Mouse (Mus musculus) cerebellum, postnatal 36 days (tissue): ENCODE measurements around the gene AI481877.
"Not testable (repeated sequence)": the region's sequence is repeated elsewhere in the genome, so short reads cannot be mapped to it uniquely, and the experiment has no call there.

ENCODE experiments used
- DNase-seq, 2 experiments: peaks; one replicate each; pipeline ENCODE4 v3.0.0; 2021 to 2022; ENCODE audit warnings: mixed read lengths in 2 of 2

AI481877 gene

GRCm38 (mm10) chr4:59138507-59139033 lies at the start of gene AI481877:
Gene AI481877 (minus strand): TSS chr4:59138983.
- DNase-seq: not testable (repeated sequence)

DNA sequence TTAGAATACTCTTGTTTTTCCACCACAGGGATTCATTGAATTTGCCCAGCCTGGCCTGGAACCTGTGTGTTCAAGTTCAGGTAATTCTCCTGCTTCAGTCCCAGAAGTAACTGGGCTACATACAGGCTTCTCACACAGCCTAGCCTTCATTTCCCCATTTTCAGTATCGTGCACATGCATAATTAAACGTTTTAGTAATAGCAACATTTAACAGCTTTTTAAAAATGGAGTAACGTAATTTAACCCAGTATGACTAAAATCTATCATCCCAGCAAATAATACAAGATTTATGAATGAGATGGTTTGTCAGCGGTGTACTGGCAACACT lies 49.7 kb upstream of the AI481877 start:
- DNase-seq: no peak

DNA sequence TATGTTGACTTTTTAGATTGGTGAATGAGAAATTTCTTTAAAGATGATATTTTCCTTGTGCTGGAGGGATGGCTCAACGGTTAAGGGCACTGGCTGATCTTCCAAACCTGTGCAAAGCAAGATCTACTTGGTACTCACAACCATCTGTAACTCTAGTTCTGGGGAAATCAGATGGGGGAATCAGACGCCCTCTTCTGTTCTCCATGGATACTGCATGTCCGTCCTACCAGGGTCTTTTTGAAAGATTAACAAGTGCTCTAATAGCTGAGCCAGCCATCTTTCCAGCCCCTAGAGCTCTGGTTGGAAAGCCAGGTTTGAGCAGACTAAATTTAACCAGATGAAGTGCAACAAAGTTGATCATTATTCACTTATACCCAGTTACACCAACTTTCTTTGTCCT lies 48.5 kb upstream of the AI481877 start:
- peak in 1 of 2 experiments; percentile 13 for DNase-seq

- DNase-seq: no peak
Measured at GRCm38 (mm10) chr4:59185671-59186070, 46.9 kb upstream of the AI481877 start.

DNA sequence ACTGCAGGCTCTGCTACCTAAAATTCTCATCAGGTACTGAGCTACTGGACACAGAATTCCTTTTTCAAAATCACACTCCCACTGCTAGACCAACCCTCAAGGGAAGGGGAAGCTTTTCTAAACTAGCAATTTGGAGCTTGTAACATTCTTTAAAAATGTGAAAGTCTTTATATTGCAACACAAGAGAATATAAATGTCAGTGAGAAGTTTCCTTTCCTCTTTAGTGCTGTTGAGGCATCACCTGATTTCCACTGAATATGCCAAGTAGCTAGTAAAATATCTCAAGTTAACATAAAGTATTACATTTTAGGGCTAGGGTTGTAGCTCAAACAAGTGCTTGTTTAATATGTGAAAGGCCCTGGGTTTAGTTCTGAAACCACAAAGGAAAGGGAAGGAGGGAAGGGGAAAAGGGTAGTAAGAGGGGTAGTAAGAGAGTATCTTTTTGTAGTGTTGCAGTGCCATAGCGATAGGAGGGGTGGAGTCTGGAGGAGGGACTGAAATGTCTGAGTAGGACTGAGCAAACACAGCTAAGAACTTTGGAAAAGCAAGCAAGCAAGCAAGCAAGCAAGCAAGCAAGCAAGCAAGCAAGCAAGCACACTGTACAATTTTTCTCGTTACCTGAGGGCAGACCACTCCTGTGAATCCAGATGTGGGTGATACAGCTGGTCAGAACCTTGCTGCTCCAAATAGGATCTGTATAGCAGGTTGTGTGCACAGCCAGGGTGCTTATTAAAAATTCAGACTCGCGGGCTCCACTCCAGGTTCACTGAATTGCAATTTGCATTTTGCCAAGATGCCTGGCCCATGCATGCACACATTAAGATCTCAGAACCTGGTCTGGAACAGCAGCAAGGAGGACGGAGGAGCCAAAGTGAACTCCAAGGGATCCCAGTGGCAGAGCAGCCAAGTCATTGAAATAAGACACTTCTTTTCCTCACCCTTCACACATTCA lies 42.8 kb upstream of the AI481877 start:
- no peak for DNase-seq

DNA sequence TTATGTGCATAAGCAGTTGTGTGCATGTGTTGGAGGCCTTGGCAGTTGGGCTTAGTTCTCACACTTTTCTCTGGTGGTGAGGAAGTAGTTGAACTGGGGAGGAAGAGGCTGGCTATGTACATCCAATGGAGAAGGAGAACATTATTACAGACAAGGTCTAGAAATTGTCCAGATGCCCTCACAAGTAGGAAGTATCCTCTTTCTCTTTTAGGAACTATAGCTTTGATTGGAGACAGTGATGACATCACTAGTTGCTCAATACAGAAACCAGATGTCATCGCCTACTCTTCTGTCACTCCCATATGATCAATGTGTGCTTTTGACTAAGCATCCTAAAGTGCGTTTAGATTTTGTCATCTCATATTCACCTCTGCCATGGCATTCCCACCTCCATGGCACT lies 38.8 kb upstream of the AI481877 start:
- no peak for DNase-seq

DNA sequence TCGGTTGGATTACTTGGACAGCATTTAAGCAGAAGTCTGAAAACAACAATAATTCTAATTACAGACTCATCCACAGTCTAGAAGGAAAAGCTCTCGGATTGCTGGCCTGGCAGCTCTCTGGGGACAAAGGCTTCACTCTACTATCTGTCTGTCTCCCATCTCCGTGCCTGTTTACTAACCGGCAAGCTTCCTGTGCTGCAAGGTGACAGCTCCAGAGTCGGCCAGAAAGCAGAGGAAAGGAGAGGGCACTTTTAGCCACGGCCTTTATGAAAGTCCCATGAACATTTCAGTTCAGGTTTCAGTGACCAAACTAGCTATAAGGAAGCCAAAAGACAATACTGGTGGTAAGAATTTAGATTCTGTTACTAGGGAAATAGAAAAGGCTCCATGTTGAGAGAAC lies 37.1 kb upstream of the AI481877 start:
- DNase-seq: no peak

- no peak for DNase-seq
Measured at GRCm38 (mm10) chr4:59175003-59175402, 36.2 kb upstream of the AI481877 start.

DNA sequence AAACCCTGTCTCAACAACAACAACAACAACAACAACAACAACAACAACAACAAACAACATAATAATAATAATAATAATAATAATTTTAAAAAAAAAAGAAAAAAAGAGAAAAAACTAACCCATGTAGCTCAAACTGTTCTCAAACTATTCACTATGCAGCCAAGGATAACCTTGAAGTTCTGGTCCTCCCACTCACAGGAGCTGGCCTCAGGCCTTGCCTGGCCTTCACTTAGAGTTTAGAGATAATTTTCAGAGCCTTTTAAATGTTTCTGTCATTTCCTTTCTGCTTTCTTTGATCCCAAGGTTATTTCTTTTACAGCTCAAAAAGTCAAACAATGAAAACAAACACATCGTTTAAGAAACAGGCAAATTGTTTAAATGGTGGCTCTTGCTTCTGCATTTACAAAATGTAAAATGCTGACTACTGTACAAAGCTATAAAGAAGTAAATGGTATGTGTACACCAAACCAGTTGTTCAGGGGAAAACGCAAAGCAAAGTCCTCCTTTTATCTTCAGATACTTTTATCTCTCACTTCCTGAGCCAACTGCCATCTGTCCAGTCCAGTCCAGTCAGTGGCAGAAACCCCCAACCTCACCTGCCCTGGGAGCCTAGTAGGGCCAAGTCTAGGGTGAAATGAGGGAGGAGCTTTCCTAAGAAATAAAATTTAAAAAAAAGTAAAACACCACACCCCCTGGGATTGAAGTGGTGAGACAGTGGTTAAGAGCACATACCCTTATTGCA lies 34.6 kb upstream of the AI481877 start:
- DNase-seq: no peak

DNA sequence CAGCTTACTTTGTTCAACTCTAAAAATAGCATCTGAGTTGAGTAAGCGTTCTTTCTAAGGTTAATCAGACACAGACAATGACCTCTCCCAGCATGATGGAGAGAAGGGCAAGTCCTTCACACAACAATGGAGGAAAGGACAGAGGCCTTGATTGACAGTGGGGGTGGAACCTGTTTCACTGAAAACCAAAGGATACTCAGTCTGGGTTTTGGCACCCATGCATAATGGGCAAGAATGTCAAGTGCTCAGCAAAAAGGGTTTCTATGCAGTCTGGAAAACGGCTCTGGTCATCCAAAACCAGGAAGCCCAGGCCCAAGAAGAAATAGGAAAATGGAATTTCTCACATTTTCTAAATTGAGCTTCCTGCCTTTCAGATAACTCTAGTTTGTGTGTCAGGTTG lies 33.8 kb upstream of the AI481877 start:
- no peak for DNase-seq

- DNase-seq: no peak
Measured at GRCm38 (mm10) chr4:59169981-59170380, 31.2 kb upstream of the AI481877 start.

DNA sequence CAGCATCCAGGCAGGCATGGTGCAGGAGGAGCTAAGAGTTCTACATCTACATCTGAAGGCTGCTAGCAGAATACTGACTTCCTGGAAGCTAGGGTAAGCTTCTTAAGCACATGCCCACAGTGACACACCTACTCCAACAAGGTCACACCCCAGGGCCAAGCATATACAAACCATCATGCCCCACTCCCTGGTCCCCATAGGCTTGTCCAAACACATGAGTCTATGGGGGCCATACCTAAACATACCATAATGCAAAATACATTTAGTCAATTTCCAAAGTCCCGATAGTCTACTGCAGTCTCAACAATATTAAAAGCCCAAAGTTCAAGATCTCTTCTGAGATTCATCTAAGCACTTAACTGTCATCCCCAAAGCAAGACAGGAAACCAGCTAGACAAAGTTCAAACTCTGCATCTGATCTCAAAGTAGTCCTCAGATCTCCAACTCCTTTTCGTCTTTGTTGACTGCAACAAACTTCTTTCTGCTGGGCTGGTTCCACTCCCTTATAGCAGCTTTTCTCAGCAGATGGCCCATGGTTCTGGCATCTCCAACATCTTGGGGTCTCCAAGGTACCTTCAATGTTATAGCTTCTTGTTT lies 28.6 kb upstream of the AI481877 start:
- no peak for DNase-seq

DNA sequence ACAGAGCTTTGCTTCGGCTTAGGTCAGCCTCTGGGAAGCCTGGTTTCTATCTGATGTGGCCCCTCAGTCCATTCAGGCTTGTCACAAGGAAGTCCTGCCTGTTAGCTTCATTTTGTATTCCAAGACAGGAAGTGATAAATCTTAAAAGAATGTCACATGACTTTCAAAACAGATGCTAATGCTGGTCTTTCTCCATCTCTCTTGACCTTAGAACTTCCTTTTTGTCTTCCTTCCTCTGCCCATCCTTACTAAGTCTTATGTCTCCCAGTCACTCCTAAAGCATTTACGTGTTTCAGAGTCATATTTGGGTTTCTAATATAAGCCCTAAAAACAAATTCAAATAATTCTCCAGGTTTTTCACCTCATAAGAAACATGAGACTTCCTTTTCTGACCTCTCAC lies 25.3 kb upstream of the AI481877 start:
- no peak for DNase-seq

DNA sequence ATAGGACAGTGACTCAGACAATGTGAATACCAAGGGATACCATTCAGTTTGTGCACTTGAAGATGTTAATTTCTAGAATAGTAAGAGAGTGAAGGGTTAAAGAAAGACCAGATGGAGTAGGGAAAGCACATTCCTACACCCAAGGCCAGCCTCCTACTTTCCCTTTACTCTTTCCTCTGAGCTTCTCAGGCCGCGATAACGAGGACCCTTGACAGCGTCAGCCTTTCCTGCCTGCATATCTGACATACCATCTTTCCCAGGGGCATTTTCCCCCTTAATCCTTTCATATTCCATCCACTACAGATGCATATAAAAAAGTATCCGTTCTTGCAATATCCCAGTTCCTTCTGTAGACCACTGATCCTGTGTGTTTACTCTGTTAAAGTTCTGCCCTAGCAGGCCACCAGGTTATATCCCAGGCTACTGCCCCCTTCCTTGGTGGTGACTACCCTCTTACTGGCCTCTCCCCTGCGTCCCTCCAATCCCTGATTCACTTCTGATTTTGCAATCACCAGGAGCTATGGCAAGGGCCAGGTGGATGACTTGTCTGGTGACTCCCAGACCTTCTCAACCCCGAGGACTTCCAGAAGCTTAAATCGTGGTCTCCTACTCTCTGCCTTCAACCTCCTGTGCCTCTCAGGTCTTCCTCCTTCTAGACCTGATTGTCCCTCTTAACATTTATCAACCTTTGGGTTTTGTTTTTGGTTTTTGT lies 22.3 kb upstream of the AI481877 start:
- DNase-seq: no peak

GRCm38 (mm10) chr4:59160289-59160688 lies 21.5 kb upstream of the AI481877 start:
- no peak for DNase-seq

DNA sequence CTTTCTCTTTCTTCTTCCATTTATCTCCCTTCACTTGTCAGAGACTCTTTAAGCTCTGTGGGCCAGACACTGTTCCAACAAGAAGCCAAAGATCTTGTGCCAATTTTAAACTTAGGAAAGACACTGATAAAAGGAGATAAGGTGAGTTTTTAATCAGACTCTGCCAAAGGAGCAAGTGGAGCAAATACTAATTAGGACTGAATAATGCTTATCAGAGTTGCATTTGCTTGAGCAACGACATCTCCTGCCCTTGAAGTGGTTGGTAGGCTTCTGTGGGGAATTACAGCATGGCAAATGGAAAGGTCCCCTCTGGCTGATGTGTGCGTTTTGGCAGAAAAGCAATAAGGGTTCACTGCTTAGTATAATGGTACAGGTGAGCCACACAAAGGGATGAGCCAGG lies 18.9 kb upstream of the AI481877 start:
- DNase-seq: no peak

GRCm38 (mm10) chr4:59156897-59157592 lies 18.3 kb upstream of the AI481877 start:
- no peak for DNase-seq

DNA sequence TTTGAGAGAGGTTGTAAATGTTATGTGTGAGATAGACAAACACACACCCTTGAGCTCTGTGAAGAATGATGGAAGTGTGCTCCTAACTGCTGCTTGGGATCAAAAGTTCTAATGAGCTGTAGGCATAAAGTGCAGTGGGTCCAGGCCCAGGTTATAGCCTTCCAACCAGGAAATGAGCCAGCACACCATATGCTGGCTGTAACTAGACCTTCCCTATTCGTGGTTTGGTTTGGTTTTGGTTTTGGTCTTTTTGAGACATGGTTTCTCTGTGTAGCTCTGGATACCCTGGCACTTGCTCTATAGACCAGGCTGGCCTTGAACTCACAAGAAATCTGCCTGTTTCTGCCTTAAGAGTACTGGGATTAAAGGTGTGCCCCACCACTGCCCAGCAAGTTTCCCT lies 13.2 kb upstream of the AI481877 start:
- no peak for DNase-seq

DNA sequence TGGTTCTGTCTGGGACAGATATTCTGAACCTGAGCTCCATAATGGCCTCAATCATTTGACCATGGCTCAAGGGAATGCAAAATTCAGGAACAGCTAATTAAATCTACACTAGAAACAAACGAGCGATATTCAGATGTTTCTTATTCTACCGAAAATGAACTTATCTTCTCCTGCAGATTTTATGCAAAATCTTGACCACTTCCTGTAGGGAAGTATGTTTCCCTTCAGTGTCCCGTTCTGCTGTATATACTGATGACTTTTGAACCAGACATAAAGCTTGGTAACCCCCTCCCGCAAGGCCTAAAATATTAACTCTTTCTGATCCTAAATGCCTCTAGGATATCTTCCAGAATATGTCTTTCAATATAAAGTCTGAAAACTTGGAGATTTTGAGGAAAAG lies 12.1 kb upstream of the AI481877 start:
- no peak for DNase-seq

DNA sequence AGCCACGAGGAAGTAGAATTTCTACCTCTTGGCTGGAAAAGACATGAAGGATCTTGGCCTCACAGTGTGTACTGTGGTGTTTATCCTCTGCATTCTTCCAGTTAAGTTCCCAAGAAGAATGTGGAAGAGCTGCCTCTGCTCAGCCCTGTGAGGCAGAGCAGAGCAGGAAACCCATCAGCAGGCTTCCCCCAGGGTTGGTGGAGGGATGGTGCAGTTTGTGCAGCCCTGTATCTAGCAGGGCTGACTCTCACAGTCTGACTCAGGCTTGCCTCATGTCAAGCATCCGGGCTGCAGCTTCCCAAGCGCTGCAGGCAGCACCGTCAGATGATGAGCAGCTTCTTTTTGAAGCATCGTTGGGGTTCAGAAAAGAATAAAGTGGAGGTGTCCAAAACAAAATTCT lies 10.3 kb upstream of the AI481877 start:
- DNase-seq: no peak

- DNase-seq: no peak
Measured at GRCm38 (mm10) chr4:59128935-59129334, 9.8 kb downstream of the AI481877 start.

GRCm38 (mm10) chr4:59125053-59125452 lies 13.7 kb downstream of the AI481877 start:
- no peak for DNase-seq
